Mouse (Mus musculus): ENCODE data around the gene Cog1.

DNA sequence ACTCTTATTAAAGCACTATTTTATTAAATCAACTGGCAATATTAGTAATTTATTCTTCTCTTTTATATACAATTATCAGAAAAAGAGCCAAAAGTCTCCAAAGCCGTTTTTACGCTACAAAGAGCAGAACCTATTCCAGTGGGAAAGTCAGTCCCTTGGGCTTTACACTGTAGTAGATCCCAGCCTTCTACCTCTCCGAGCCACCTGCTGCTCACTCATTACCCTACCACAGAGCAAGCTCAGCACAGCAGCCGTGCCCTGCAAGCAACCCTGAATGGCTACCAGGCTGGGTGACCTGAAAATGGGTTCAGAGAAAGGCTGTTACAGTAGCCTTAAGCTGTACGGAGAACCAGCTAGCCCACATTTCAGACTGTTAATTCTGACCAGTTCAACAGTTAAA is 25.6 kb downstream of the Cog1 start:
- TF ChIP-seq TAL1 (IDR thresholded peaks at IDR 0.05; ENCODE audit: low read length) (no peak), GATA1 (IDR thresholded peaks at IDR 0.05; ENCODE audit: low read length) (no peak)
